Mouse (Mus musculus): ENCODE measurements around the gene Vmn1r61. TPM values are rescaled to one million over a fixed set of nuclear protein-coding genes. Genes with fewer than 3 reads are reported as not detected.

Vmn1r61 gene
- not detected in 2 replicates for polyA plus RNA-seq (2015; fragmentation: Nextera tagmentation; extraction: Ambion mirVana)

- no peak for ATAC-seq
- Histone ChIP-seq H3K4me1 (ENCODE audit: insufficient read depth, low read depth, low read length) (no peaks in the 10 kb centered on the region), H3K27ac (ENCODE audit: low read length) (no peak within 1 kb of the TSS), H3K36me3 (ENCODE audit: insufficient read depth, low read length) (no peaks in the 10 kb centered on the region), H3K4me3 (ENCODE audit: low read depth, low read length) (no peak within 1 kb of the TSS), H3K4me2 (replicated peaks; ENCODE audit: low read depth, low read length) (no peak within 1 kb of the TSS), H3K27me3 (replicated peaks; ENCODE audit: insufficient read depth, low read length) (no peaks in the 10 kb centered on the region), H3K9me3 (ENCODE audit: low read length) (no peaks in the 10 kb centered on the region), H3K9ac (replicated peaks; ENCODE audit: low read depth) (no peak within 1 kb of the TSS)
- no peak for DNase-seq (ENCODE audit: low spot score)
- TF ChIP-seq EP300 (IDR thresholded peaks at IDR 0.05) (no peak), CTCF (IDR thresholded peaks at IDR 0.05) (no peak)
These were observed at the start of gene Vmn1r61 for GRCm38 (mm10) chr7:5613195-5613594. Vmn1r61 (minus strand) TSS chr7:5613295.

Other genes starting within 250 kb of the Vmn1r61 start
- not detected in 2 replicates for gene Vmn1r58, start 199.9 kb downstream of the Vmn1r61 start, polyA plus RNA-seq (2015; fragmentation: Nextera tagmentation; extraction: Ambion mirVana)
- gene Vmn1r59, start 156.5 kb downstream of the Vmn1r61 start, polyA plus RNA-seq (2015; fragmentation: Nextera tagmentation; extraction: Ambion mirVana), result not detected in 2 replicates
- not detected in 2 replicates for gene Vmn2r28, start 119.3 kb downstream of the Vmn1r61 start, polyA plus RNA-seq (2015; fragmentation: Nextera tagmentation; extraction: Ambion mirVana)
- gene Vmn1r60, start 66.0 kb downstream of the Vmn1r61 start, polyA plus RNA-seq (2015; fragmentation: Nextera tagmentation; extraction: Ambion mirVana), result not detected in 2 replicates
- gene Vmn1r62, start 60.3 kb upstream of the Vmn1r61 start, polyA plus RNA-seq (2015; fragmentation: Nextera tagmentation; extraction: Ambion mirVana), result not detected in 2 replicates
- gene Vmn1r63, start 192.2 kb upstream of the Vmn1r61 start, polyA plus RNA-seq (2015; fragmentation: Nextera tagmentation; extraction: Ambion mirVana), result not detected in 2 replicates